Mouse (Mus musculus) heart, embryonic 11.5 days (tissue): ENCODE data around the gene Neo1. TPM values are rescaled to one million over a fixed set of nuclear protein-coding genes. Genes with fewer than 3 reads are reported as not detected.

Source experiments
- ATAC-seq: fragments of 200-750 bp; cut with Nextera tagmentation; replicated peaks from 2 replicates; pipeline ENCODE4 v1.8.0; 2017; ENCODE audit warnings: moderate library complexity; ENCODE audit not compliant: insufficient number of reproducible peaks, low FRiP score, low TSS enrichment
- H3K27ac ChIP-seq: fragments of 300-500 bp; sonication (generic); 2 replicates; pipeline ENCODE4 v1.5.1; 2014; ENCODE audit warnings: mild to moderate bottlenecking, low read depth, low read length
- H3K27me3 ChIP-seq: fragments of 300-500 bp; sonication (generic); 2 replicates; pipeline ENCODE4 v1.6.1; 2014; ENCODE audit warnings: mild to moderate bottlenecking, low read length, mixed read lengths; ENCODE audit not compliant: control insufficient read depth, insufficient read depth
- H3K36me3 ChIP-seq: fragments of 300-500 bp; sonication (generic); 2 replicates; pipeline ENCODE4 v1.6.1; 2014; ENCODE audit warnings: mild to moderate bottlenecking, low read length, moderate library complexity, mixed read lengths; ENCODE audit not compliant: control insufficient read depth, insufficient read depth
- H3K4me1 ChIP-seq: fragments of 300-500 bp; sonication (generic); 2 replicates; pipeline ENCODE4 v1.6.1; 2014; ENCODE audit warnings: low read length; ENCODE audit not compliant: control insufficient read depth, insufficient read depth
- H3K4me2 ChIP-seq: fragments of 300-500 bp; sonication (generic); 2 replicates; pipeline ENCODE4 v1.6.1; 2014; ENCODE audit warnings: mild to moderate bottlenecking, moderate library complexity
- H3K4me3 ChIP-seq: fragments of 300-500 bp; sonication (generic); 2 replicates; pipeline ENCODE4 v1.5.1; 2014; ENCODE audit warnings: low read depth, low read length
- H3K9ac ChIP-seq: fragments of 300-500 bp; sonication (generic); 2 replicates; pipeline ENCODE4 v1.6.1; 2014; ENCODE audit warnings: mild to moderate bottlenecking, low read depth, low read length, moderate library complexity
- H3K9me3 ChIP-seq: fragments of 300-500 bp; sonication (generic); replicated peaks from 2 replicates; pipeline ENCODE4 v1.6.1; 2016; ENCODE audit warnings: low read length; ENCODE audit not compliant: control insufficient read depth
- WGBS: fragments of 180-500 bp; shearing (Covaris S2); extraction: QIAGEN DNeasy Blood & Tissue Kit; methylation state at CpG from one replicate; pipeline ENCODE4 v1.1.7; 2014; ENCODE audit not compliant: insufficient replicate concordance; 5-methylcytosine and 5-hydroxymethylcytosine counted together
- polyA plus RNA-seq: library from polyadenylated mRNA; unstranded; fragments of >200 nt; fragmentation: Nextera tagmentation; extraction: Ambion mirVana; gene quantifications from 2 replicates; pipeline ENCODE4 v1.2.1, GENCODE M21; 2014

Gene Neo1
- polyA plus RNA-seq, 1 experiment from 2014 or later = 30.3 TPM

GRCm38 (mm10) chr9:58889782-58890448 lies 146.3 kb downstream of the Neo1 start:
- no peaks in the 10 kb centered on the region for H3K9me3 ChIP-seq
- no peaks in the 10 kb centered on the region for H3K27me3 ChIP-seq
- H3K4me2 ChIP-seq = no peak overlapping the region
- H3K36me3 ChIP-seq = peaks cover 16% of the 10 kb centered on the region; the same call in 1 of the 2 replicates
- no peak overlapping the region for H3K4me3 ChIP-seq
- ATAC-seq = no peak
- H3K27ac ChIP-seq = no peak overlapping the region
- H3K9ac ChIP-seq = no peak overlapping the region
- WGBS = 68% methylated on average over 12 of the region's 12 CpGs
- 0 out of 2 replicates have a peak, but pooled peaks cover 2% of the 10 kb centered on the region for H3K4me1 ChIP-seq

DNA sequence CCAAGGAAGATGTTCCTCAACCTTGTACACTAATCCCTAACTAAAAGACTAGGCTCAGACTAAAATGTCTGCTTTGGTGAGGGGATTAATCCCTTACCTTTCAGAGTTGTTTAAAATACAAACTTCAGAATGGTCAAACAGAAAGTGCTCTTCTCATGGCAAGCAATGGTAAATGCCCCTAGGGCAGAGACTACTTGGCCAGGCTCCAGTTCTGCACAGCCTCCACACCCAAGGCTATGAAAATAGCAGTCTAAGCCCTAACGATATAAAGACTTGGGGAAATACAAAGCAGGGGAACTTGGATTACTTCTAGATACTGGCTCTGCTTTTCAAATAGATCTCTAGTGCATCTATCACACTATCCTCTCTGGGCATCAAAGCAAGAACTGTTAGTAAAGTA lies 153.6 kb downstream of the Neo1 start:
- no peaks in the 10 kb centered on the region for H3K27me3 ChIP-seq
- 73% methylated on average over 1 of the region's 1 CpGs for WGBS
- no peak for ATAC-seq
- no peak overlapping the region for H3K4me2 ChIP-seq
- peaks cover 14% of the 10 kb centered on the region; the same call in 1 of the 2 replicates for H3K36me3 ChIP-seq
- H3K27ac ChIP-seq = no peak overlapping the region
- no peaks in the 10 kb centered on the region for H3K9me3 ChIP-seq
- H3K4me1 ChIP-seq = 0 out of 2 replicates have a peak, but pooled peaks cover 2% of the 10 kb centered on the region
- no peak overlapping the region for H3K9ac ChIP-seq
- H3K4me3 ChIP-seq = no peak overlapping the region

- H3K4me2 ChIP-seq = no peak overlapping the region
- no peaks in the 10 kb centered on the region for H3K9me3 ChIP-seq
- H3K36me3 ChIP-seq = peaks cover 20% of the 10 kb centered on the region
- H3K27me3 ChIP-seq = no peaks in the 10 kb centered on the region
- WGBS = 81% methylated on average over 1 of the region's 1 CpGs
- no peak overlapping the region for H3K4me3 ChIP-seq
- no peak overlapping the region for H3K27ac ChIP-seq
- no peaks in the 10 kb centered on the region for H3K4me1 ChIP-seq
- ATAC-seq = no peak
- no peak overlapping the region for H3K9ac ChIP-seq
These were observed 156.4 kb downstream of the Neo1 start for GRCm38 (mm10) chr9:58879836-58880235.

- ATAC-seq = no peak
- Histone ChIP-seq H3K4me2 (no peak overlapping the region), H3K9me3 (no peaks in the 10 kb centered on the region), H3K36me3 (peaks cover 15% of the 10 kb centered on the region), H3K4me1 (no peaks in the 10 kb centered on the region), H3K27me3 (no peaks in the 10 kb centered on the region), H3K27ac (no peak overlapping the region), H3K4me3 (no peak overlapping the region), H3K9ac (no peak overlapping the region)
- WGBS = 84% methylated on average over 6 of the region's 6 CpGs
These were observed 159.2 kb downstream of the Neo1 start for GRCm38 (mm10) chr9:58876946-58877625.

DNA sequence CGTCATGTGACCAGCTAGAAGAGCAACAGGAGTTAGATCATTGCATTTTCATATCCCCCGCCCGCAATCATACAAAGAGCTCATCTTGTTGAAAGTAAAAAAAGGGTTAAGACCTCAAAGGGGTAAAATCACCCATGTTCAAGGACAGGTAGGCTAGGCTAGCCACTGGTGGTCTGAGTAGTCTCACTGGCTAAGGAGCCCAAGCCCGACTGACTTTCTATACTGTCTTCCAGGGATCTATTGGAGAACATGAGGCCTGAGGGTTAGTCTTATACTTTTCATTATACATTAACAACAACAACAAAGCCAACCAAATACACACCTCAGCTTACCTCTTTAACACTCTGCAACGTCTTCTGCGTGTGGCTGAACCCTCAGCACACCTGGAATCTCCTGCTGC lies 160.8 kb downstream of the Neo1 start:
- ATAC-seq = no peak
- H3K4me3 ChIP-seq = no peak overlapping the region
- no peak overlapping the region for H3K27ac ChIP-seq
- H3K9me3 ChIP-seq = no peaks in the 10 kb centered on the region
- H3K9ac ChIP-seq = no peak overlapping the region
- H3K36me3 ChIP-seq = peaks cover 13% of the 10 kb centered on the region
- WGBS = 84% methylated on average over 6 of the region's 6 CpGs
- H3K27me3 ChIP-seq = no peaks in the 10 kb centered on the region
- H3K4me2 ChIP-seq = no peak overlapping the region
- H3K4me1 ChIP-seq = peaks cover 7% of the 10 kb centered on the region

DNA sequence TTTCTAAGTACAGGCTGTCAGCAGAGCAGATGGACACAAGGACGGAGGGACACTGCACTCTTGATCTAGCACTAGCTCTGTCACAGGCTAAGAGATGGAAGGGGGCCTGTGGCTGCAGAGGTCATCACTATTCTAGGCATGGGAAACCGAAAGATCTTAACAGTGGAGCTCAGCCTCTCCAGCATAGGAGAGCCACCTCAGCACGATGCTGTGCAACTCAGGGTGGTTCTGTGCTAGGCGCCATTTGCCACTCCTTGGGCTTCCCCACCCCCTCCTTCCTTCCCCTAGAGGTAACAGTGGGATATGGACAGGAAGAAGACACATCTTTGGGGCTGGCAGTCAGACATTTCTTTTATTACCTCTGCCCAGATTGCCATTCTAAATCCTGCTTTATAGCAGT lies 161.9 kb downstream of the Neo1 start:
- H3K4me1 ChIP-seq = peaks cover 7% of the 10 kb centered on the region
- ATAC-seq = no peak
- no peaks in the 10 kb centered on the region for H3K9me3 ChIP-seq
- no peaks in the 10 kb centered on the region for H3K27me3 ChIP-seq
- H3K27ac ChIP-seq = no peak overlapping the region
- WGBS = 77% methylated on average over 4 of the region's 4 CpGs
- H3K36me3 ChIP-seq = peaks cover 9% of the 10 kb centered on the region
- H3K4me3 ChIP-seq = no peak overlapping the region
- H3K4me2 ChIP-seq = no peak overlapping the region
- no peak overlapping the region for H3K9ac ChIP-seq

GRCm38 (mm10) chr9:58873541-58874324 lies 162.5 kb downstream of the Neo1 start:
- H3K4me2 ChIP-seq = no peak overlapping the region
- WGBS = 36% methylated on average over 10 of the region's 10 CpGs
- ATAC-seq = no peak

GRCm38 (mm10) chr9:58871141-58871540 lies 165.1 kb downstream of the Neo1 start:
- Histone ChIP-seq H3K27ac (no peak overlapping the region), H3K4me1 (peaks cover 7% of the 10 kb centered on the region), H3K4me2 (no peak overlapping the region), H3K36me3 (no peaks in the 10 kb centered on the region; the same call in 1 of the 2 replicates), H3K4me3 (no peak overlapping the region), H3K27me3 (no peaks in the 10 kb centered on the region), H3K9me3 (no peaks in the 10 kb centered on the region), H3K9ac (no peak overlapping the region)
- no peak for ATAC-seq
- WGBS = 21% methylated on average over 10 of the region's 10 CpGs

More at GRCm38 (mm10) chr9:58873541-58874324, 162.5 kb downstream of the Neo1 start:
- Histone ChIP-seq H3K27me3 (no peaks in the 10 kb centered on the region), H3K9ac (no peak overlapping the region), H3K4me3 (no peak overlapping the region), H3K4me1 (peaks cover 7% of the 10 kb centered on the region), H3K27ac (no peak overlapping the region), H3K36me3 (peaks cover 9% of the 10 kb centered on the region), H3K9me3 (no peaks in the 10 kb centered on the region)
